Mouse (Mus musculus) megakaryocyte, embryonic 14.5 days (primary cell): ENCODE results near the gene Cyp4a32.

Source experiments
- FLI1 ChIP-seq: IDR thresholded peaks from 2 replicates; pipeline ENCODE4 v1.6.1; 2012; ENCODE audit warnings: low read length, inconsistent platforms, mixed read lengths
- GATA1 ChIP-seq: IDR thresholded peaks from 3 replicates; pipeline ENCODE4 v1.6.1; 2012; ENCODE audit warnings: mixed read lengths, low read length, inconsistent platforms, borderline replicate concordance

- TF ChIP-seq GATA1 (no peak), FLI1 (no peak)
These were observed 48.0 kb downstream of the Cyp4a32 start for GRCm38 (mm10) chr4:115648752-115649151.
